Mouse (Mus musculus) lung, embryonic 14.5 days (tissue): Measurements from ENCODE around the gene Gna13. TPM values are rescaled to one million over a fixed set of nuclear protein-coding genes. Genes with fewer than 3 reads are reported as not detected.

ENCODE experiments used
- ATAC-seq: fragments of 200-750 bp; cut with Nextera tagmentation; 2 replicates; pipeline ENCODE4 v1.8.0; 2017; ENCODE audit warnings: mild to moderate bottlenecking, moderate TSS enrichment, moderate library complexity; ENCODE audit not compliant: insufficient read depth
- DNase-seq: peaks from one replicate; pipeline ENCODE4 v3.0.0-alpha.2; 2015
- H3K27ac ChIP-seq: fragments of 300-500 bp; sonication (generic); 2 replicates; pipeline ENCODE4 v1.5.1; 2014; ENCODE audit warnings: low read depth, mild to moderate bottlenecking, moderate library complexity
- H3K27me3 ChIP-seq: fragments of 300-500 bp; sonication (generic); 2 replicates; pipeline ENCODE4 v1.6.1; 2014; ENCODE audit warnings: low read length, control low read depth; ENCODE audit not compliant: insufficient read depth
- H3K36me3 ChIP-seq: fragments of 300-500 bp; sonication (generic); 2 replicates; pipeline ENCODE4 v1.6.1; 2014; ENCODE audit warnings: control low read depth; ENCODE audit not compliant: insufficient read depth
- H3K4me1 ChIP-seq: fragments of 300-500 bp; sonication (generic); 2 replicates; pipeline ENCODE4 v1.6.1; 2014; ENCODE audit warnings: antibody characterized with exemption, control low read depth; ENCODE audit not compliant: insufficient read depth
- H3K4me2 ChIP-seq: fragments of 300-500 bp; sonication (generic); 2 replicates; pipeline ENCODE4 v1.6.1; 2014; ENCODE audit warnings: mild to moderate bottlenecking
- H3K4me3 ChIP-seq: fragments of 300-500 bp; sonication (generic); 2 replicates; pipeline ENCODE4 v1.5.1; 2014; ENCODE audit warnings: low read depth, low read length
- H3K9ac ChIP-seq: fragments of 300-500 bp; sonication (generic); 2 replicates; pipeline ENCODE4 v1.6.1; 2014
- H3K9me3 ChIP-seq: fragments of 300-500 bp; sonication (generic); 2 replicates; pipeline ENCODE4 v1.6.1; 2016; ENCODE audit warnings: low read depth, low read length, control low read depth
- CTCF ChIP-seq: IDR thresholded peaks from 2 replicates; pipeline ENCODE4 v1.5.1; 2016; ENCODE audit warnings: antibody characterized with exemption, low read depth
- WGBS: fragments of 180-500 bp; shearing (Covaris S2); extraction: QIAGEN DNeasy Blood & Tissue Kit; methylation state at CpG from one replicate; pipeline ENCODE4 v1.1.7; 2014; 5-methylcytosine and 5-hydroxymethylcytosine counted together
- polyA plus RNA-seq: library from polyadenylated mRNA; unstranded; fragments of >200 nt; fragmentation: Nextera tagmentation; extraction: Ambion mirVana; gene quantifications from 2 replicates; pipeline ENCODE4 v1.2.1, GENCODE M21; 2014

Gna13 gene
- polyA plus RNA-seq, 1 experiment from 2014 or later = 33.8 TPM

- 43% methylated on average over 8 of the region's 8 CpGs for WGBS
- H3K4me2 ChIP-seq = no peak overlapping the region
- no peak overlapping the region for H3K27ac ChIP-seq
- no peak overlapping the region for H3K4me3 ChIP-seq
- no peak for TF ChIP-seq CTCF
- H3K4me1 ChIP-seq = no peaks in the 10 kb centered on the region
- H3K9ac ChIP-seq = no peak overlapping the region
- no peaks in the 10 kb centered on the region for H3K9me3 ChIP-seq
- no peak for DNase-seq
- no peaks in the 10 kb centered on the region for H3K27me3 ChIP-seq
- H3K36me3 ChIP-seq = peaks cover 43% of the 10 kb centered on the region
- ATAC-seq = no peak
These were observed 74.3 kb downstream of the Gna13 start for GRCm38 (mm10) chr11:109436889-109437288.

DNA sequence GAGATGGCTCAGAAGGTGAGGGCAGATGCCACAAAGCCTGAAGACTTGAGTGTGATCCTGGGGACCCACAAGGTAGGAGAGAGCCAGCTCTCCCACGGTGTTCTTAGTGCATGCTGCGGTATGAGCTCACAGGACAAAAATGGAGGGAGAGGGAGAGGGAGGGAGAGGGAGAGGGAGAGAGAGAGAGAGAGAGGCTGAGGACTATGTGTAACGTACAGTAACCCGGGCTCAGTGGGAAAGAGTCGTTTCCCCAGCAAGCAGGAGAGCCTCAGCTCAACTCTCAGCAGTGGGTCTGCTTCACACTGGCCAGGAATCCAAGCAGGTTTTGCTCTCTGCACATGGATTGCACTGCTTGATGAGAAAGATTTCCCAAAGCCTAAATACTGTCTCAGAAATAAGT is 76.6 kb downstream of the Gna13 start:
- H3K4me2 ChIP-seq = peak overlapping the region; percentile 87
- H3K4me1 ChIP-seq = no peaks in the 10 kb centered on the region
- no peaks in the 10 kb centered on the region for H3K27me3 ChIP-seq
- H3K9ac ChIP-seq = peak overlapping the region; percentile 65; the same call in 1 of the 2 replicates
- peak; percentile 39 for DNase-seq
- no peaks in the 10 kb centered on the region for H3K9me3 ChIP-seq
- 15% methylated on average over 5 of the region's 5 CpGs for WGBS
- peaks cover 36% of the 10 kb centered on the region for H3K36me3 ChIP-seq
- H3K27ac ChIP-seq = peak overlapping the region; percentile 69; the same call in 1 of the 2 replicates
- peak overlapping the region; percentile 56 for H3K4me3 ChIP-seq
- TF ChIP-seq CTCF = no peak
- ATAC-seq = peak; percentile 64

DNA sequence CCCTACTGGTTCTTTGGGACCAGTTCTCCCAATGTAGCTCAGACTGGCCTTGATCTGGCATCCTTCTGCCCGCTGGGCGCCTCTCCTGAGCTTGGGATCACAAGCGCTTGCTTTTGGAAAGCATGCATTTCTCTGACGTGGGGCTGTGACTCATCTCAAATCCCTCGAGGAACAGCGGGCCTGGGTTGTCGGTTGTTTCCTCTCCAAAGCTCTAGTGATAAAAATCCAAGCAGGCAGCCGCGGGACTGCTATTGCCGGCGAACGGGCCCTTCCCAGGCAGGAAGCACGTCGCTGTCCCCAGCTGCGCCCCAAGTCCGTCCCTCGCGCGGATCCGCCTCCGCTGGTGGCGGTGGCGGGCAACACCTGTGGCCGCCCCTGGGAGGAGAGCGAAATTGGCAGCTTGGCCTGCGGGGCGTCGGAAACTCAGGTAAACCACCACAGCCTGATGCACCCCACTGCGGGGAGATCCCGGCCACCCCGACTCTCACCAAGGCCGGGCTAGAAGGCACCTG is 77.3 kb downstream of the Gna13 start:
- Histone ChIP-seq H3K36me3 (peaks cover 29% of the 10 kb centered on the region), H3K9ac (peak overlapping the region; percentile 65), H3K4me3 (peak overlapping the region; percentile 56), H3K9me3 (no peaks in the 10 kb centered on the region), H3K4me1 (no peaks in the 10 kb centered on the region), H3K27ac (peak overlapping the region; percentile 69), H3K27me3 (no peaks in the 10 kb centered on the region), H3K4me2 (peak overlapping the region; percentile 87)
- WGBS = 1% methylated on average over 32 of the region's 32 CpGs
- ATAC-seq = peak; percentile 71
- DNase-seq = peak; percentile 86
- no peak for TF ChIP-seq CTCF

- no peaks in the 10 kb centered on the region for H3K4me1 ChIP-seq
- DNase-seq (no peak), ATAC-seq (no peak)
- no peaks in the 10 kb centered on the region for H3K27me3 ChIP-seq
- H3K4me2 ChIP-seq = peak overlapping the region; percentile 87
- peaks cover 22% of the 10 kb centered on the region for H3K36me3 ChIP-seq
- H3K9me3 ChIP-seq = no peaks in the 10 kb centered on the region
- peak overlapping the region; percentile 65; the same call in 1 of the 2 replicates for H3K9ac ChIP-seq
- H3K4me3 ChIP-seq = peak overlapping the region; percentile 56
- WGBS = 60% methylated on average over 4 of the region's 4 CpGs
- TF ChIP-seq CTCF = no peak
- H3K27ac ChIP-seq = no peak overlapping the region
These were observed 78.0 kb downstream of the Gna13 start for GRCm38 (mm10) chr11:109440641-109441040.

- DNase-seq (peak; percentile 72), ATAC-seq (no peak)
- no peaks in the 10 kb centered on the region for H3K4me1 ChIP-seq
- H3K27ac ChIP-seq = no peak overlapping the region
- no peaks in the 10 kb centered on the region for H3K27me3 ChIP-seq
- H3K9me3 ChIP-seq = no peaks in the 10 kb centered on the region
- 57% methylated on average over 3 of the region's 3 CpGs for WGBS
- peaks cover 17% of the 10 kb centered on the region for H3K36me3 ChIP-seq
- H3K9ac ChIP-seq = no peak overlapping the region
- TF ChIP-seq CTCF = peak; percentile 74
- H3K4me2 ChIP-seq = 0 out of 2 replicates have a peak overlapping the region, but pooled peaks have one; percentile 87
- no peak overlapping the region for H3K4me3 ChIP-seq
These were observed 78.5 kb downstream of the Gna13 start for GRCm38 (mm10) chr11:109441119-109441518.

- DNase-seq (no peak), ATAC-seq (no peak)
- Histone ChIP-seq H3K4me2 (no peak overlapping the region), H3K27ac (no peak overlapping the region), H3K27me3 (no peaks in the 10 kb centered on the region), H3K4me3 (no peak overlapping the region), H3K9me3 (no peaks in the 10 kb centered on the region), H3K9ac (no peak overlapping the region), H3K4me1 (no peaks in the 10 kb centered on the region), H3K36me3 (peaks cover 6% of the 10 kb centered on the region; the same call in 1 of the 2 replicates)
- TF ChIP-seq CTCF = no peak
- 25% methylated on average over 5 of the region's 5 CpGs for WGBS
These were observed 79.6 kb downstream of the Gna13 start for GRCm38 (mm10) chr11:109442166-109442730.

- Histone ChIP-seq H3K4me2 (no peak overlapping the region), H3K36me3 (no peaks in the 10 kb centered on the region), H3K4me3 (no peak overlapping the region), H3K9ac (no peak overlapping the region), H3K9me3 (no peaks in the 10 kb centered on the region), H3K27ac (no peak overlapping the region), H3K4me1 (no peaks in the 10 kb centered on the region), H3K27me3 (no peaks in the 10 kb centered on the region)
- peak; percentile 17; the same call in 1 of the 2 replicates for TF ChIP-seq CTCF
- WGBS = 86% methylated on average over 8 of the region's 8 CpGs
- ATAC-seq = no peak
- no peak for DNase-seq
These were observed 81.0 kb downstream of the Gna13 start for GRCm38 (mm10) chr11:109443468-109444263.
